Mouse (Mus musculus) G1E (cell line): ENCODE measurements around the gene Rtn2.

ENCODE experiments used
- CTCF ChIP-seq: IDR thresholded peaks from 2 replicates; pipeline ENCODE4 v1.5.1; 2012; ENCODE audit warnings: low read depth, low read length, inconsistent platforms, mixed read lengths
- GATA1 ChIP-seq: IDR thresholded peaks from 2 replicates; pipeline ENCODE4 v1.6.1; 2012; ENCODE audit warnings: borderline replicate concordance, low read length, inconsistent platforms, mixed read lengths
- POLR2AphosphoS5 ChIP-seq: IDR thresholded peaks from 2 replicates; pipeline ENCODE4 v1.6.1; 2012; ENCODE audit warnings: low read depth, low read length, inconsistent platforms; ENCODE audit not compliant: insufficient replicate concordance
- TAL1 ChIP-seq: conservative IDR thresholded peaks from 2 replicates; pipeline ENCODE4 v1.6.1; 2012; ENCODE audit warnings: low read depth, low read length, inconsistent platforms, mixed read lengths

DNA sequence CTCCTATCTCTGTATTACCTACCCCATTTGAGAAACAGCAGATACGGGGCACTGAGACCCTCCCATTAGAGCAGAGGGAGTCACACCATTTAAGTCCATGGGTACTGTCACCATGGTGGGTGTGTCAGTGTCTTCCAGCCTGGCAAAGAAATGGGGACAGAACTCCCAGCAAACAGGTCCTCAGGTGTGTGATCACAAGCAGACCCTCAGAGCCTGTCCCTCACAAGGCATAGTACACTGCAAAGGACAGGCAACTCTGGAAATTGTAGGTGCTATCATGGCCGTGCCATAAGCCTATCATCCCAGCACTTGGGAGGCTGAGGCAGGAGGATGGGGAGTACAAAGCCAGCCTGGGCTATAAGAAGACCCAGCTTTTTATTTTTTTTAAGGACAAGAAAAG, 35.8 kb downstream of the Rtn2 start:
- TF ChIP-seq CTCF (no peak), GATA1 (no peak), POLR2AphosphoS5 (no peak), TAL1 (no peak)
